Mouse (Mus musculus): Measurements from ENCODE around the gene Hoxa6.

GRCm38 (mm10) chr6:52237346-52238154 lies 29.0 kb upstream of the Hoxa6 start:
- TF ChIP-seq POLR2A (IDR thresholded peaks at IDR 0.05; ENCODE audit: borderline replicate concordance, extremely low read depth, low read depth, low read length) (no peak), CTCF (IDR thresholded peaks at IDR 0.05; ENCODE audit: insufficient read depth, low read length) (no peak)

Measured in lung, adult 2 months (tissue).